Mouse (Mus musculus) layer of hippocampus, postnatal 25 days (tissue): ENCODE measurements around the gene Elf2. TPM values are rescaled to one million over a fixed set of nuclear protein-coding genes. Genes with fewer than 3 reads are reported as not detected.
A peak's percentile ranks its signal among the peaks of the same experiment; 100 is the strongest.
"Not testable (repeated sequence)": the region's sequence is repeated elsewhere in the genome, so short reads cannot be mapped to it uniquely, and the experiment has no call there.

Experiments
- DNase-seq, 2 experiments: peaks; one replicate each; pipeline ENCODE4 v3.0.0; 2022; ENCODE audit warnings: mixed read lengths in 2 of 2, low spot score in 1 of 2; ENCODE audit errors: extremely low spot score in 1 of 2
- total RNA-seq, 2 experiments: library from RNA; stranded (reverse); gene quantifications; 2 replicates each; pipeline ENCODE4 v1.2.3; 2021

Elf2 gene
- total RNA-seq, 2 experiments from 2014 or later, result 41.3 to 44.6 TPM

DNA sequence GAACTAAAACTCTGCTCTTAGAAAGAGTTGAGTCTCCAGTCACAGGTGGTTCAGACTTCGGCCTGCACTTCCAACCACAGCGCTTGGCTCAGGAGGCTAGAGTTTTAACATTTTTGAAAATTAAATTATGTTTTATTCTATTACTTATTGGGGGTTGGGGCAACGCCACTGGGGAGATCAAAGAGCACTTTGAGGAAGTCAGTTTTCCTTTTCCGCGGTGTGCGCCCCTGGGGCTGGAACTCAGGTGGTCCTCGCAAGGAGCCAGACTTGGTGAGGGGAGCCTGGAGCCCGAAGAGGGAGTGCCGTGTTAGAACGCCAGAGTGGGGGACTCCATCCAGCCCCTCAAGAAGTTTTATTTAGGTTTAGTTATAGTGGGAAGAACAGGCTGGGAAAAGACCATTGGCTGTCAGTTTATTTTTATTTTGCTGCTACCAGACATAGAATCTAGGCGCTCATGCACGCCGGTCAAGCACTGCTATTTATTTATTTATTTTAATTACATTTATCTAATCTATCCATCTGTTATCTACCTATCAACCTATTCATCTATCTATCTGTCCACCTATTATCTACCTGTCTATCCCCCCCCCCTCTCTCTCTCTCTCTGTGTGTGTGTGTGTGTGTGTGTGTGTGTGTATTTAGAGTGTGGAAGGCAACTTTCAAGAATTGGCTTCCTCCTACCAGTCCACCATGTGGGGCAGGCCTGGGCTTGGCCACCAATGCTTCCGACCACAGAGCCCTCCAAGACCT lies 19.3 kb upstream of the Elf2 start:
- DNase-seq, result no peak

DNA sequence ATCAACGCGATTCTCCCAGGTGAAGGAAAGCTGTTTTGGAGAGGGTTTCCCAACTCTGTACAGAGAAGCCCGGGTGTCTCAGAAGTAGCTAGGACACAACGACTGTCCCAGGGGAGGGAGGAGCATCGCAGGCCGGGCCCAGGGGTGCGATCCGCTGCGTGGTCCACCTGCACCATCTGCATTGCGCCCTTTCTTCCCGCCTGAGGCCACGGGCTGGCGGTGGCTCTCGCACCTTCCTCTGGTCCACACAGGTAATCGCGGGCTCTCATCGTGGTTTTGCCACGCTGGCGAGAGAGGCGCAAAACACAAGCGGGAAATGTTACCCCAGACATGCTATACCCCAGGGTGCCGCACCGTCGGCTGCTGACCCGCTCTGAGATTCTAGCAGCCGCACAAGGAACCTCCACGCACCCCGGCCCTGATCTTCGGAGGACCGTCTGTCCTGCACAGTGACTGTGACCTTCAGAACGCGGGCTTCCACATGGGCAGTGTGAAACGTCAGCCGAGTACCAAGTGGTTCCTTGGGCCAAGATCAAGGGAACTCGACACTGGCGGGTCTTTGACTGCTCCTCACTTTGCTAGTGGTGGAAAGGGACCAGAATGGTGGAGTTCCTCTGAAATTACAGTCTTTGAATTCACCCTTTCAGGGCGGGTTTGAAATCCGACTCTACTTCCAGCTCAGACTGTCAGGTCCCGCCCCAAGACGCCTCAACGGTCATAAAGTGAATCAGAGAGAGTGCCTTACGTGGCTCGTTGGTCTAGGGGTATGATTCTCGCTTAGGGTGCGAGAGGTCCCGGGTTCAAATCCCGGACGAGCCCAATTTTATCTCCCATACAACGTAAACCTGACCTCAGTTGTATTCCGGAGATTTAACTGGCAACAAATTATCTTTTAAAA lies 18.4 kb upstream of the Elf2 start:
- DNase-seq, result peak; percentile 53 to 62

DNA sequence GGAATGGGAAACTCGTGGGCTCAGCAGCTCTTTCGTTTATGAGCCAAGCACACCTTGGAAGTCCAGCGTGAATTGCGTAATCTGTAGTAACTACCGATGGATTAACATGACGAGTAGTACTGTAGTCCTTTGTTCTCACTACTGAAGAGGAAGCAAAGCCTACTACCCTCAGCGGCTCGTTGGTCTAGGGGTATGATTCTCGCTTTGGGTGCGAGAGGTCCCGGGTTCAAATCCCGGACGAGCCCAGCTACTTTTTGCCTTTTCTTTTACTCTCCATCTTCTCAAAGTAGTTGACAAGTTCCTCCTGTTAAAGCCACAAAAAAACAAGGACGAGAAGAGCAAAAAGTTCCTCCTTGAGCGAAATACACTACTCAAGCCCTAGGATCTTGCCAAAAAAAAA lies 17.7 kb upstream of the Elf2 start:
- DNase-seq, result peak; percentile 41 to 71

DNA sequence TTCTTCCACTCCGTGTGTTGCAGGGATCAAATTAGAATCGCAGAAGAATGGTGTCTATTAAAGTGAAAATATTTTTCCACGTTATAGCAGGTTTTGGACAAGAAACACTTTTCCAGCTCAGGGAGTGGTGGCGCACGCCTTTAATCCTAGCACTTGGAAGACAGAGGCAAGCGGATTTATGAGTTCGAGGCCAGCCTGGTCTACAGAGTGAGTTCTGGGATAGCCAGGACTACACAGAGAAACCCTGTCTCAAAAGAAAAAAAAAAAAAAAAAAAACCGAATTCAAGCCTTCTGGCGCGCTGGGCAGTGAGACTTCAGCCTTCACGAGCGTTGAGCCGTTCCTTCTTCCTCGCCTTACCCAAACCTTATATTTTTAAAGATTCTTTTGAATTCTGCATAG lies 17.2 kb upstream of the Elf2 start:
- DNase-seq, result no peak

DNA sequence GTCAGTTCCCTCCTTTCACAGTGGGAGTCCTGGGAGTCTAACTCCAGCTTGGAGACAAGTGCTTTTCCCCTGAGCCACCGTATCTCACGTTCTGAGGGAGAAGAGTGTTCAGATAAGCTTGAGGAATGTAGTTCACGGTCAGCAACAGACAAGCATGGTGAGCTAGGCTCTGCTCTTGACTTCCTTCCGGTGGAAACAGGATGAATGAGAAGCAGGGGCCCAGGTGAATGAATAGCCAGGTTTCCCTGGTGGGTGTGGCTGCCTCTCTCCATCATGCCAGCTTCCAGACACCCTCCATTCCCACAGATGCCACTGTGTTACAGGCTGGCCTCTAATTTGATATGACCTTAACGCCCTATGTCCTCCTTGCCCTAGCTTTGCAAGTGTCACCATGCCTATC lies 16.6 kb upstream of the Elf2 start:
- no peak for DNase-seq

DNA sequence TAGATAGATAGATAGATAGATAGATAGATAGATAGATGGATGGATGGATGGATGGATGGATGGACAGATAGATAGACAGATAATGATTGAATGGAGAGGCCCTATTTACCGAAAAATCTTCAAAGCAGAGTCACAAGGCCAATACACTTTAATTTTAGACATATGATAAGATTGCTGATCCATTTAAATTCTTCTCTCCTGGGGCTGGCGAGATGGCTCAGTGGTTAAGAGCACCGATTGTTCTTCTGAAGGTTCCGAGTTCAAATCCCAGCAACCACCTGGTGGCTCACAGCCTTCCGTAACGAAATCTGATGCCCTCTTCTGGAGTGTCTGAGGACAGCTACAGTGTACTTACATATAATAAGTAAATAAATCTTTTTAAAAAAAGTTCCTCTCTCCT lies 14.5 kb upstream of the Elf2 start:
- not testable (repeated sequence) for DNase-seq

DNA sequence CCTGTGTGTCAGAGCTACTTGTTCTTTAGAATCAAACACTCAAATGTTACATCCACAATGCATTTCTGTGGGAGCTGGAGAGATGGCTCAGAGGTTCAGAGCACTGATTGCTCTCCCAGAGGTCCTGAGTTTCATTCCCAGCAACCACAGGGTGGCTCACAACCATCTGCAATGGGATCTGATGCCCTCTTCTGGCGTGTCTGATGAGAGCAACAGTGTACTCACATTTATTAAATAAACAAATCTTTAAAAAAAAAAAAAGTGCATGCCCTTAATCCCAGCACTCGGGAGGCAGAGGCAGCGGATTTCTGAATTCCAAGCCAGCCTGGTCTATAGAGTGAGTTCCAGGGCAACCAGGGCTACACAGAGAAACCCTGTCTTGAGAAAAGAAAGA lies 13.6 kb upstream of the Elf2 start:
- no peak for DNase-seq

DNA sequence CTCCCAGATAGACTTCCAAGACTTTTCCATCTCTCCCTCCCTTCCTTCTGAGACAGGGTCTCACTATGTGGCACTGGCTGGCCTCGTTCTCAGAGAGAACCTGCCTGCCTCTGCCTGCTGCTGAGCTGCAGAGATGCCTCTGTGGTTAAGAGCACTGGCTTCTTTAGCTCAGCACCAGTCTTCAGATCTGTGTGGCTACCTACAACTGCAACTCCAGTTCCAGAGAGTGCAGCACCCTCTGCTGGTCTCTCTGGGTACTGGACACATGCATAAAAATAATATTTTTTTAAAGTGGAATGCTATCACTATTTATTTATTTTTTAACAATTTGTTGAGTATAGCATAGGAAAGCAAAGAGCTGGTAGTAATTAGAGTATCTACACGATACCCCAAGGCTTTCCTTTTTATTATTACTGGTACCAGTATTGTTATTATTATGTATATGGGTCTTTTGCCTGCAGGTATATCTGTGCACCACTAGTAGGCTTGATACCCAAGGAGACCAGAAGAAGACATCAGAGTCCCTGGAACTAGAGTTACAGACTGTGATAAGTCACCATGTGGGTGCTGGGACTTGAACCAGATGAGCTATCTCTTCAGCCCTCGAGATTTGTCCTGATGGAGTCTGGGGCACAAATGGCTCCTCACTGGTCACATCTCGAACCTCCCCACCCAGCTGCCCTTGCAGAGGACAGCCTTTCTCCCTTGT lies 13.0 kb upstream of the Elf2 start:
- peak in 1 of 2 experiments; percentile 62 for DNase-seq

DNA sequence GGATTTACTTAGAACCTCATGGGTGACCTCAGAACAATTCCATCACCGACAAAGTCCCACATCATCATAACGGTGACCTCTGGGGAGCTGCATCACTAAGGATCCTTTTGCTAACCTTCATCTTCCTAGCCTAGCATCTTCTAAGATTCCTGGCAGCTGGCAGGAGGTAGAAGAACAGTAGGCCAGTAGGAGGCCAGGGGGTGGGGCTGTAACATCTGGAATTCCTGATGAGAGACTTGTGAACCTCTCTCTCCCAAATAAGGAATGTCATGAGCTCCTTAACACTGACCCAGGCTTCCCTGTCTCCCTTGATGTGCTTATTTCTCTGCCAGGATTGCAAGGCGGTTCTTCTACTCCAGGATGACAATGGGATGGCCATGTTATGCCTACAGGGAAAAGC lies 10.3 kb upstream of the Elf2 start:
- DNase-seq, result no peak

DNA sequence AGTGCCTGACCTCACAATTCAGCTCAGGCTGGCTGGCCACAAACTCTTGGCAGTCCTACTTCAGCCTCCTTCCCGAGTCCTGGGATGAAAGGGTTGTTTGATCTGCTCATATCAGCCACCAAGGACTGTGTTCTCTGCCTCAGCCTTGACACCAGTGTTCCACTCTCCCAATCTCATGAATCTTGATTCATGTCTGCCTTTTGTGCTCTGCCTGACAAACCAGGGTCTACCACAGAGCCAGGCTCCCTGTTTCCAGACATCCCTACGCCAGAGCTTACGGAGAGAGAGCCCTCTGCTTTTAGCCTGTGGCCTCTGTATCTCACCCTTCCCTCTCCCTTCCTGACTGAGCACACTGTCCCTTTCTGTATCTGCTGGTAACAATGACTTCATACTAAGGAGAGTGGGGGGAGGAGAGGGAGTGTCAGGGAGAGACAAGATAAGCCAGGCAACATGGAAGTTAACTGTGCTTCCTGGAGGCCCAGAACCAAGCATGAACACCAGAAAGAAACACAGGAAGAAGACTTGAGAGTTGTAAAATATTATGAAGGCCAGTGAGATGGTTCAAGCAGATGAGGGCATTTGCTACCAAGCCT lies 8.3 kb upstream of the Elf2 start:
- no peak for DNase-seq

DNA sequence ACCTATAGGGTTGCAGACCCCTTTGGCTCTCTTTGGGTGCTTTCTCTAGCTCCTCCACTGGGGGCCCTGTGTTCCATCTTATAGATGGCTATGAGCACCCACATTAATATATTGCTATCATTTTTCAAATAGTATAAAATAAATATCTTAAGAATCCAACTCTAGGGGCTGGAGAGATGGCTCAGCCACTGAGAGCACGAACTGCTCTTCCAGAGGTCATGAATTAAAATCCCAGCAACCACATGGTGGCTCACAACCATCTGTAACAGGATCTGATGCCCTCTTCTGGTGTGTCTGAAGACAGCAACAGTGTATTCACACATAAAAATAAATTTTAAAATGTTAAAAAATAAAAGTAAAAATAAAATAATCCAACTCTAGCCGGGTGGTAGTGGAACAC lies 4.6 kb upstream of the Elf2 start:
- DNase-seq, result not testable (repeated sequence)

DNA sequence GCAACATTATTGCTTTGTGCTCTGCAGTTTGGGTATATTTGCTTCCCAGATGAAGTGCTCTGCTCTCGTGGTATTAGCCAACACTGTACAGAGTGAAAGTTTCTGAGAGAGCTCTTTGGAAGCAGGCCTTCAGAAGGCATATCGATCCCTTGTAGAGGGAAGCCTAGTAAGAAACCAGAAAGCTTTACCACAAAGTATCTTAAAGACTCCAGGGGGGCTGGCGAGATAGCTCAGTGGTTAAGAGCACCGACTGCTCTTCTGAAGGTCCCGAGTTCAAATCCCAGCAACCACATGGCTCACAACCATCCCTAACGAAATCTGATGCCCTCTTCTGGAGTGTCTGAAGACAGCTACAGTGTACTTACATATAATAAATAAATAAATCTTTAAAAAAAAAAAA lies 3.7 kb upstream of the Elf2 start:
- DNase-seq, result not testable (repeated sequence)

DNA sequence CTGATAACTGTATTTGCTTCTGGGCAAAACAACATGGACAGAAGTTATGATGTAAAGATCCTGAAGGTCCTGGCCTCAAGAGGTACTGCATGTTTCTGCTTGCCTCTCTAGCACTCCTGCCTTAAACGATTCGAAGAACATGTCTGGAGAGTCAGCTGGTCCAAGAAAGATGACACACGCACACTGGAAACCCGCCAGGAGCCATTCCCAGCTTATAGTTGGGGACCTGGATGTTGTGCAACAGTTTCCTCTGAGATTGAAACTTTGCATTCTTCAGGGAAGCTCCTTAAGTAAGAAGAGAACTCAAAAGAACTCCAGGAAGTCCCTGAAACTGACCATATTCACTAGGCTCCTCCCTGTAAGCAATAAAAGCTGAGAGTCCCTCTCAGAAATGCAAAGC lies 2.8 kb upstream of the Elf2 start:
- no peak for DNase-seq

DNA sequence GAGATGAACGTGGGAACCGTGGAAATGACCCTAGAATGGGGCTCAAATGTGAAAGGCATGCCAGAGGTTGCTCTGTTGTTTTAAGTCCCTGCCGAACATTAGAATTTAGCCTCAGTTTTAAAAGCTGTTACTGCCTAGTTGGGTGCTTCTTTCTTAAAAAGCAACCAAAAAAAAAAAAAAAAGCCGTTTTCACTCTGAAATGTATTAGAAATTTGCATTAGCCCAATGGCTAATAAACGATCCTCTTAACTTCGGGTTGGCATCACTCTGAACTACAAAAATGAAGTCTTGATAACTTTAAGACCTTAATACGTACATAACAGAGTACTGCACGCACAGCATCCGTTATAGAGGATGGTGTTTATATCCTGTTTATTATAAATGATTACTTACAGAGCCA lies 1.7 kb upstream of the Elf2 start:
- DNase-seq, result no peak

DNA sequence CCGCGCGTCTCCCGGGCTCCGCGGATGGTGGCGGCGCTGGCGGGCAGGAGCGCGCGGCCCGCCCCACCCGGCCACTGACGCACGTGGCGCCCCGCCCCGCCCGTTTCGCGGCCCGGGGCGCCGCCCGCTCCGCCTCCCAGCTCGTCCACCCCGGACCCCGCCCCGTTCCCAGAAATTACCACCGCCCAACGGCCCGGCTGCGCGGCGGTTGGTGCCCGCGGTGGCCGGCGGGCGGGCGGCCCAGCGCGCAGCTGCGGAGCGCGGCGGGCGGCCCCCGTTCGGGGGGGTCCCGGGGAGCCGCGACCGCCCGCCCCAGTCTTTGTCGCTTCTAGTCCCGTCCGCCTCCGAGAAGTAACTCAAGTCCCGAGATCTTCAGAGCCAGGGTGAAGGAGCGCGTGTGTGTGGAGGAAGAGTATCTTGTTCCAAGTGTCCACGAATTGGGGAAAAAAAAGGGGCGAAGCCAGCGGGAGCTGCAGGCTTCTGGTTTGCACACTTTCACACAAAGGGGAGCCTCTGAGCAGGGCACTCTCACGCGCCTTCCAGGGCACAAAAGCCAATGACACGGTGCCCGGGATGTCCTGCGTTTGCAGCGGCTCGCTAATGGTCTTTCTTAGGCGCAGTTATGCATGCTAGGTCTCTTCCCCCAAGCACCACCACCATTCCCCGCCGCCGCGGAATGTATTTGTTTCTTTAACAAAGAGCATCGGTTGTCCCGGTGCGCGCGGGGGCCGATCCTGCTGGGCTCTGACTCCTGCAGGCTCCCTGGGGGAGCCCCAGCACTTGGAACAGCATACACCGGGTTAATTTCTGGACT lies 1.0 kb upstream of the Elf2 start:
- peak; percentile 60 to 66 for DNase-seq

DNA sequence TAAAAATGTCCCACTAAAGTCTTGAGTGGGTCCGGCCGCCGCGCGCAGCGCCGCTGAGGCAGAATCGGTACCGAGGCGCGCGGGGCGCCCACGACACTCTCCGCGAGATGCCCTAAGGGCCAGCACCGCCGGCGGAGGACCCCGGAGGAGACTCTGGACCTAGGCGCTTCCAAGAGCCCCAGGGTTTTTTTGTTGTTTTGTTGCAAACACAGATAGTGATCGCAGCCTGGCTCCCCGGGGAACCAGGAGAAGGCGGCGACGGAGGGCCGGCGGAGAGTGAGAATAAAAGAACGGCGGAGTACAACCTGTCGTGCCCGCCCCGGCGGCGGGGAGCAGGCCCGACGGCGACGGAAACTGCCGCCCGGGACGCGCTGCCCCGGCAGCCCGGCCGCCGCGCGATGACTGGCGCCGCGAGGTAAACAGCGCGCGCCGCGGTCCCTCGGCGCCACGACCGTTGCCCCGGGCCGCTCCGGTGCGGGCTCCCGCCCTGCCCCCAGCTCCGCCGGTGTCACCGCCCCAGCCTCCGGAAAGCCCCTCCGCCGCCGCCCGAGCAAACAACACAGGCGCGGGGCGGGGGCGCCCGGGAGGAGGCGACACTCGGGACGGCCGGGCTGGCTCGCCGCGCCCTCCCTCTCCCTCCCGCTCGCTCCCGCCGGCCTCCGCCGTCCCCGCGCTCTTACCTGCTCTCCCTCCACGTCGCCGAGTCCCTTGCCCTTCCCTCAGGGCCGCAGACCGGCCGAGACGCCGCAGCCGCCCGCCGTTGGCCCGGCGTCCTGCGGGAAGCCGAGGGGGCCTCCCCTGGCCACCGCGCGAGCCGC lies 520 bp downstream of the Elf2 start:
- peak; percentile 22 to 32 for DNase-seq

DNA sequence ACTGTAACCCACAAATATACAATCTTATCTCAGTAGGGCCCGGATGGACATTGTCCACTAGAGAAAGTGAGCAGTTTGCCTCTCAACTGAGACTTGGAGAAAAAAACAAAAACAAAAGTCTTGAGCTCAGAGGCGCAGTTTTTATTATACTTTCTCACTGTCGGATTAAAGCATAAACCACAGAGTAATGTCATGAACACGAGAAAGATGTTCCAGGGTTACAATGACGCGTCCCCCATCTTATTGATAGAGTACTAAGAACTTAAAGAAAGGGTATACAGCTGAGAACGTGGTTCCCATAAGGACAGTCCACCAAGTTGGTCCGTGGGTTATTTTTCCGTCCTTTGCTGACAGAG lies 1.1 kb downstream of the Elf2 start:
- no peak for DNase-seq

DNA sequence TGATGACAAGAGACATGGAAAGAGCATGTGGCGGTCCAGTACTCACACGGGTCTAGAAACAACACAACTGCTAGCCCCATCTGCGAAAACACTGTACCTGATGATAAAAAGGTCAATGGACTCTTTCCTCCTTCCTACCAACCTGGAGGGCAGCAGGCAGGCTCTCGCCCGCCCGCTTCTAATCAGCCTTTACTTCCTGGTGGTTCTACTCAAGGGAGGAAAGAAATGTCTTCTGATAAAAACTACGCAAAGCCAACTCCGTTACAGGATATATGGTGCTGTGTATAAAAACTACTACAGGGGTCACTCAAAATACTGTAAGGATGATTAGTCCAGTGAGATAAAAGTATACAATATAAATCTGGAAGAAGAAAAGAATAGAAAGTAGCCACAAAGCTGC lies 5.1 kb downstream of the Elf2 start:
- no peak for DNase-seq

DNA sequence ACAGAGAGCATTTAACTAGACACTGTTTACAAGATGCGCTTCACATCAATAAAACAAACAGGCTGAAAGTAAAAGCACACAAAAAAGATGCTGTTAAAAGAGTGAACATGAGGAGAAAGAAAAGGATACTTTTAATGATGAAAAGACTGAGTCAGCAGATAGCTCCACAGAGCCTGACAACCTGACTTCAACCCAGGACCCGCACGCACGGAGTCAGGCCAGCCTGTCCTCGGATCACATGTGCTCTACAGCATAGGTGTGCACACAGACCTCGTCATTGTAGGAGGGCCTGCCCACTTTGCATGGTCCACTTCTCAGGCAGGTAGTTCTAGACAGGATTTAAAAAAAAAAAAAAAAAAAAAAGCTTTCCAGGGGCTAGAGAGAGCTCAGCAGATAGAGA lies 6.5 kb downstream of the Elf2 start:
- DNase-seq, result no peak
